Mouse (Mus musculus): ENCODE data around the gene Abcg4. TPM values are rescaled to one million over a fixed set of nuclear protein-coding genes. Genes with fewer than 3 reads are reported as not detected.

The Abcg4 gene
- total RNA-seq, 2 experiments from 2014 or later = 0.32 to 0.59 TPM

DNA sequence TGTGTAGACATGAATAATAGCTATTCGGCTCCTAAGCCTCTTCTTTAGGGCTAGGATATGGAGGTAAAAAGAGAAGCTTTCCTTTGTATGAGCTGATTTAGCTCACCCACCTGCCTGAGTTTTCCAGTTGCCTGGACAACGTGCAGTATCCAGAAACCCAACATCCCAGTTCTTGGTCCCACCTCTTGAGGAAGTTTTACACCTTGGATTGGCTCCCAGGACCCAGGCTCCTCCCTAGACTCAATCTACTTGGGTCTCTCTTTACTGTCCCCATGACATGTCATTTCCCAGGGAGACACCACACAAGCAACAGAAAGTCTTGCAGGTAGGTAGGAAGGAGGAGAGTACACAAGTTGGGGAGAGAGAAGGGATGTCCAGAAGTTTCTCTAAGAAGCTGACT, 48.0 kb downstream of the Abcg4 start, which contains the start of gene Ccdc153:
Ccdc153 (plus strand) TSS at position 278 of the 400 bp plus-strand sequence.
- DNase-seq (ENCODE audit: low spot score) = no peak

GRCm38 (mm10) chr9:44239447-44239846, 49.0 kb downstream of the Abcg4 start:
- peak; percentile 52 for DNase-seq (ENCODE audit: low spot score)

DNA sequence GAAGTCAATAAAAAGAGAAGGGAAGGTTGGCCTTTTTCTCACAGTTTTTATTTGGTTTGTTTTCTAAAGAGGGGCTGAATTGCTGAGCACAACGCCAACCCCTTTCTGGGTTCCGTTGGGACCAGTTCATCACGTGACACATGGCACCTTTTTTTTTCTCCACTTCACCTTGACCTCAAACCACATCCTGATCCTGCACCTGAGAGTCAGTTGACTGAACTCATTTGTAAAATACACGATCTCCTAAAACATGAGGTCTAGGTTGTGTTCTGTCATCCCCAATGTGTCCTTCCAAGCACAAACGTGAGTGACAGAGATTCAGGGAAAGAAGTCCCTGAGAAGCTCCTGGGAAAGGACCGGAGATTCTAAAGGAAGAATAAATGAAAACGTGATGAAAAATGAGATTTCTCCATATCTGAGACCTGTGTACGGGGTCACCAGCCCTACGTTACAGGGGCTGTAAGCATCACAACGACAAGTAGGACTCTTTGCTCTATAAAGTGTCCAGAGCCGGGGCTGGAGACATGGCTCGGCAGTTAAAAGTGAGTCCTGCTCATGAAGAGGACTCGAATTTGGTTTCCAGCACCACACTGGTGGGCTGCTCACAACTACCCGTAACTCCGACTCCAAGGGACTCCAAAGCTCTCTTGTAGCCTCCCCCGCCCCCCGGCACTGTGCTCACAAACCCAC, 49.8 kb downstream of the Abcg4 start:
- DNase-seq (ENCODE audit: low spot score) = no peak

- DNase-seq (ENCODE audit: low spot score) = no peak
These were observed 51.3 kb downstream of the Abcg4 start for GRCm38 (mm10) chr9:44237128-44237527.

DNA sequence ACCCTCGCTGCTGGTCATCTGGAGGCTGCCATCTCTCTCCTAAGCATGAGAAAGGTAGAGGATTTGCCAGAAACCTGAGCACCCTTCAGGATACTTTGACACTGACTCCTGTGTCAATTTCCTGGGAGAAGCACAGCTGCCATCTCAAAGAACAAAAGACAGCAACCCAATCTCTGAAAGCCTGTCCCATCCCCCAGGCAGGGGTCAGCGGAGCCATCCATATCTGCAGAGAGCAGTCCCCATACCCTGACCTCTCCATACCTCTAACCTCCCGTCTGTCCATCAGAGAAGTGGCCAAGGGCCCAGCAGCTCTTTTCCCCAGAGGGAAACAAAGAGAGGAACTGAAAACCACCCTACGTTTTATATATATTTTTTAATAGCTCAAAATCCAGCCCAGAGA, 51.8 kb downstream of the Abcg4 start:
- DNase-seq (ENCODE audit: low spot score) = no peak

DNA sequence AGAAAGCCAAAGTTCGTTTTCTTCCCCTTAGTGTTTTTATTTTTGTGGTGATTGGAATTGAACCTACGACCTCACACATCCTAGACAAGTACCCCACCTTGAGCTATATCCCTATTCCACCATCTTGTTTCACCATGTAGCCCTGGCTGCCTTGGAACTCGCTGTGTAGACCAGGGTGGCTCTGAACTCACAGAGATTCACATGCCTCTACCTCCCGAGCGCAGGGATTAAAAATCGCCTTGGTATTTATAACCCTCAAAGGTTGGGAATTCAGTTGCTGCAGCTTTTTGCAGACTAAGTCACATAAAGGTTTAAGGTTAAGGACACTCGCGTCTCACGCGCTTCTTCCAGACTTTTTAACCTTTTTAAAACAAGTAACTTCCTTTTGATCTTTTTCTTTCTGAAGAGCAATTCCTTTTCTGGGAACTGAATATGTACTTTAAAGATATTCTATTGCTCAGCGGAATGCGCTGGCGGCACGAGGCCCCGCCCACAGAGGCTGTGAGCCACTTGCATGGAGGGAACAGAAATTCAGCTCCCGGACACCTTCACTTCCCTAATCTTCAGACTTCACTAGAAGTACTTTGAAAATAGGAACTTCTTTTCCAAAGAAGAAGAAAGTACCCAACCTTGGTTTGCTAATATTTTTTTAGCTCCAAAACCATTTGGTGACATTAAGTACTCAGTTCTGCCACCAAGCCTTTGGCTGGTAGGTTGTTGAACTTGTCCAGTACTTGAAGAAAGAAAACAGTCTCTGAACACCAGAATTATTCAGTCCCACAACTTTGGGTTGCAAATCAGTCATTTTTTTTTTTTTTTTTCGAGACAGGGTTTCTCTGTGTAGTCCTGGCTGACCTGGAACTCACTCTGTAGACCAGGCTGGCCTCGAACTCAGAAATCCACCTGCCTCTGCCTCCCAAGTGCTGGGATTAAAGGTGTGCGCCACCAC, 53.7 kb downstream of the Abcg4 start:
- DNase-seq (ENCODE audit: low spot score) = peak; percentile 44

DNA sequence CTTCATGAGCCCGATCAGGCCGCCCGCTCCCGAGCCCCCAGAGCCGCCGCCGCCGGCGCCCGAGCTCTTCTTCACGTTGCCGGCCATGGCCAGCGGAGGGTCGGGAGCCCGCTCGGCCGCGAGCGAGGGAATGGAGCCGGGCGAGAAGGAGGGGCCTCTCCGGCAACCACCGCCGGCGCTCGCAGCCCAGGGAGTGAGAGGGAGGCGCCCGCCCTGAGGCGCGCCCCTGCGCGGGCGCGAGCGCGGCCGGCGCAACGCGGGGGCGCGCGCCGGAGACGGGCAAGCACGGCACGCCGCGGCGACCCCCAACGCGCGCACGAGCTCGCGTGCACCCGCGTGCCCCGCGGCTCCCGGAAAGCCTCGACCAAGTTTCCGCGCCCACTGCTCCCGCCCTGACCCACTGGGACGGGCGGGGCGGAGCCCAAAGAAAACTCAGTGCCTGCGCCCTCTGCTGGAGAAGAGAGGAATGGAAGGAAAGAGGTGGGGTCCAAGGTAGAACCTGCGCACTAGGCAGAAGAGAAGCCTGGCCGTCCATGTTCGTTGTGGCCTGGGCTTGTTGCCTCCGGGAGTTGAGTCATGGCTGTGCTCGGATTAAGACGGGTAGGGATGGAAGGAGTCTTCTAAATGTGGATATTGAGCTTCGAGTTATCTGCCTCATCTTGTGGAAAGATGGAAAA, 54.5 kb downstream of the Abcg4 start, which contains the start of gene Cbl:
Cbl (minus strand) TSS at position 248 of the 677 bp plus-strand sequence.
- peak; percentile 99 for DNase-seq (ENCODE audit: low spot score)

- DNase-seq (ENCODE audit: low spot score) = no peak
These were observed 55.2 kb downstream of the Abcg4 start for GRCm38 (mm10) chr9:44233021-44233801.

- no peak for DNase-seq (ENCODE audit: low spot score)
These were observed 56.8 kb downstream of the Abcg4 start for GRCm38 (mm10) chr9:44231609-44232008.

DNA sequence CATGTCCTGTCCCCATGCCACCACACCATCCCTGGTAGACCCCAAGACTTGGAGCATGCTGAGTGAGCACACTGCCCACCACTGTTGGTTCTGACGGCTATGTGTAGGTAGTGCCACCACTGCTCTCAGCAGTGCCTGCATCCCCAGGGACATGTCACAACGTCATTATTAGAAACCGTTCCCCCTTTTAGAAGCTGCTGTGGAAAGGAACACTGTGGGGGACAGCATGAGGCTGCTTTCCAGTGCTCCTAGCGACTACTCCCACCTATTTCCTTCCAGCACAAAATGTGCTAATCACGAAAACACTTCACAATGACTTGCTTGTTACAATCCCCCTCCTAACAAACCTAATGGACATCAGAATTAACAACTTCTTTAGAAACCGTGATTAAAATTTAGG, 62.4 kb downstream of the Abcg4 start:
- no peak for DNase-seq (ENCODE audit: low spot score)

Small RNA genes within 50 kb of the gene (microRNA-seq; reads per million reads assigned to microRNA genes)
- not detected for gene Gm44335

Other genes with a start within 250 kb of the Abcg4 start
- gene Thy1, start 245.2 kb downstream of the Abcg4 start, total RNA-seq (2021) = 10 to 100 TPM in 1 of 2 experiments, 1 to 10 TPM in 1; 7.9 to 10.5 TPM
- 100 to 1,000 TPM; 125 to 221 TPM for gene Usp2, start 221.6 kb downstream of the Abcg4 start, total RNA-seq (2021)
- not detected for gene Mfrp, start 186.9 kb downstream of the Abcg4 start, total RNA-seq (2021)
- gene C1qtnf5, start 181.4 kb downstream of the Abcg4 start, total RNA-seq (2021) = 1 to 10 TPM; 3.9 to 5.4 TPM
- gene Gm49380, start 175.1 kb downstream of the Abcg4 start, total RNA-seq (2021) = 1 to 10 TPM in 1 of 2 experiments, under 1 TPM in 1; 0.43 to 1.9 TPM
- gene Rnf26, start 175.1 kb downstream of the Abcg4 start, total RNA-seq (2021) = 1 to 10 TPM; 1.5 to 3.0 TPM
- gene Mcam, start 154.1 kb downstream of the Abcg4 start, total RNA-seq (2021) = 10 to 100 TPM; 19.8 to 32.9 TPM
- 1 to 10 TPM; 7.1 to 7.5 TPM for gene Cbl, start 54.6 kb downstream of the Abcg4 start, total RNA-seq (2021)
- gene Ccdc153, start 47.9 kb downstream of the Abcg4 start, total RNA-seq (2021) = not detected
- 1 to 10 TPM; 1.1 to 1.4 TPM for gene Pdzd3, start 37.1 kb downstream of the Abcg4 start, total RNA-seq (2021)
- gene Nlrx1, start 20.0 kb downstream of the Abcg4 start, total RNA-seq (2021) = 10 to 100 TPM; 21.7 to 21.8 TPM
- gene Hinfp, start 17.1 kb upstream of the Abcg4 start, total RNA-seq (2021) = 1 to 10 TPM; 5.2 TPM
- gene C2cd2l, start 31.7 kb upstream of the Abcg4 start, total RNA-seq (2021) = 10 to 100 TPM; 14.1 to 14.8 TPM
- gene Dpagt1, start 37.4 kb upstream of the Abcg4 start, total RNA-seq (2021) = 10 to 100 TPM; 13.2 to 13.4 TPM
- gene H2afx, start 46.1 kb upstream of the Abcg4 start, total RNA-seq (2021) = 10 to 100 TPM in 1 of 2 experiments, 1 to 10 TPM in 1; 7.8 to 10.4 TPM
- gene Hmbs, start 55.6 kb upstream of the Abcg4 start, total RNA-seq (2021) = 10 to 100 TPM; 20.8 to 24.7 TPM
- 10 to 100 TPM; 17.7 to 17.8 TPM for gene Vps11, start 73.1 kb upstream of the Abcg4 start, total RNA-seq (2021)
- 10 to 100 TPM; 23.0 to 25.0 TPM for gene Hyou1, start 90.9 kb upstream of the Abcg4 start, total RNA-seq (2021)
- gene Slc37a4, start 108.2 kb upstream of the Abcg4 start, total RNA-seq (2021) = 100 to 1,000 TPM in 1 of 2 experiments, 10 to 100 TPM in 1; 86.0 to 147 TPM
- gene Rps25, start 118.5 kb upstream of the Abcg4 start, total RNA-seq (2021) = 100 to 1,000 TPM; 772 to 880 TPM
- 10 to 100 TPM; 16.9 to 20.4 TPM for gene Trappc4, start 119.0 kb upstream of the Abcg4 start, total RNA-seq (2021)
- 1 to 10 TPM; 3.5 to 4.1 TPM for gene Ccdc84, start 130.0 kb upstream of the Abcg4 start, total RNA-seq (2021)
- gene Foxr1, start 152.5 kb upstream of the Abcg4 start, total RNA-seq (2021) = not detected
- under 1 TPM; 0.43 to 0.83 TPM for gene Upk2, start 166.4 kb upstream of the Abcg4 start, total RNA-seq (2021)
- gene Bcl9l, start 194.2 kb upstream of the Abcg4 start, total RNA-seq (2021) = 10 to 100 TPM; 36.0 to 36.6 TPM